ENCODE assay signal across 23 mouse cellular contexts in the genomic region with DNA sequence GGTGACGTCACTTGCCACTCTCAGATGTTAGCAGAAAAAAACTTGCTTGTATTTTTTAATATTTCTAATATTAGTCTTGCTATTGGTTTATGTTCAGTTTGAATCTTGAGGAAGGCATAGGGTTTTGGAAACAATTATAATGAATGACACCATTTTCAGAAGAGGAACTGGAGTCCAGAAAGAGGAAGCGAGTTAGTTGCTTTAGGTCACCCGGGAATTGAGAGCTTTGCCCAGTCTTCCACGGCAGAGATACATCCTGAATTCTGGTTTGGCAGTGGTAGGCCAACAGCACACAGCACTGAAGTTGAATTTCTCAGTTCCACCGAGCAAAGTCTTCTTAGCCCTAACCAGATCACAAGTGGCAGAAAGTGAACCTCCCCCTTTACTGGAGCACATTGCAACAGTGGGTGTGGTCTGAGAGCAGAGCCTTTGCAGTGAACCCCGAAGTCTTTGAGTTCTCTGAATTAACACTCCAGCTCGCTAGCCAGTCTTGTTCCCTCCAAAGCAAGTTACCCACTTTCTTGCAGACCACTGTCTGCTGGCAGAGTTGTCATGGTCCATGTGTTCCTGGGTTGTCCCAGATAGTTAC.
DNase-seq lines count a peak whose midpoint lies in the region; ATAC-seq and TF ChIP-seq lines count a peak whose summit lies in the region.
"Had no signal": no experiment of that assay in that cellular context is flagged by ENCODE, and none has a peak within 500 bp of the region (broad histone marks: within the 10 kb centered on the region; RNA-seq: fewer than 3 reads in every experiment).

No protein-coding gene starts in this region.

- TF ChIP-seq POLR2A in liver, adult 2 months (IDR thresholded peaks at IDR 0.05; ENCODE audit: extremely low read depth, insufficient read depth, low read length): no peak

- no peaks in the 10 kb centered on the region for H3K79me2 ChIP-seq in liver, adult 2 months (ENCODE audit: control insufficient read depth, insufficient read depth, low read length)

- no peaks in the 10 kb centered on the region for H3K27me3 ChIP-seq in liver, adult 2 months (ENCODE audit: control insufficient read depth, insufficient read depth, low read length)
- H3K27me3 ChIP-seq: forebrain, embryonic 13.5 days; hindbrain, embryonic 13.5 days; intestine, embryonic 15.5 days; neural tube, embryonic 15.5 days; stomach, embryonic 15.5 days had no signal

- ATAC-seq in megakaryocyte progenitor cell, adult 5-6 weeks (replicated peaks; ENCODE audit: poor library complexity): peak; percentile 94
- no peak for ATAC-seq in inflammation-experienced regulatory T-cells, adult 6 months
- ATAC-seq: intestine, embryonic 15.5 days had no signal

- DNase-seq in liver, adult 2 months (ENCODE audit: extremely low read depth, low read depth, low spot score): peak; percentile 8
- DNase-seq in liver (no peak), A20 (ENCODE audit: low read depth, low spot score) (peak; percentile 31), adipocyte (ENCODE audit: low spot score) (peak; percentile 26)
- DNase-seq in cerebellum, adult 11 months: no peak
- no peak for DNase-seq in ovary, postnatal 14 days (ENCODE audit: low spot score)
- DNase-seq: adrenal gland, postnatal 10 days; cerebellum, adult 8-10 months; gastrocnemius, postnatal 14 days; heart, postnatal 10 days; lung, embryonic 14.5 days; retina, postnatal 1 day; thymus, adult 2 months had no signal

- no peak overlapping the region for H3K4me3 ChIP-seq in liver, adult 2 months (ENCODE audit: insufficient read depth, low read depth, low read length)
- H3K4me3 ChIP-seq: forebrain, embryonic 13.5 days; hindbrain, embryonic 13.5 days; intestine, embryonic 15.5 days; layer of hippocampus, adult 2 months; myocyte; neural tube, embryonic 15.5 days; stomach, embryonic 15.5 days had no signal

- no peak overlapping the region for H3K9ac ChIP-seq in liver, adult 2 months (ENCODE audit: low read depth, low read length)
- H3K9ac ChIP-seq: forebrain, embryonic 13.5 days; hindbrain, embryonic 13.5 days; intestine, embryonic 15.5 days; lung, embryonic 14.5 days; neural tube, embryonic 15.5 days; stomach, embryonic 15.5 days had no signal

- 69% methylated on average over 7 of the region's 7 CpGs for WGBS in liver, adult 2 months

- H3K36me3 ChIP-seq in liver, adult 2 months (ENCODE audit: control insufficient read depth, insufficient read depth, low read length): no peaks in the 10 kb centered on the region
- H3K36me3 ChIP-seq: G1E; hindbrain, embryonic 13.5 days; intestine, embryonic 15.5 days; neural tube, embryonic 15.5 days; stomach, embryonic 15.5 days had no signal

- H3K4me1 ChIP-seq in liver, adult 2 months (ENCODE audit: control insufficient read depth, insufficient read depth, low read length): no peaks in the 10 kb centered on the region
- H3K4me1 ChIP-seq: forebrain, embryonic 13.5 days; hindbrain, embryonic 13.5 days; intestine, embryonic 15.5 days; neural tube, embryonic 15.5 days; stomach, embryonic 15.5 days had no signal

- TF ChIP-seq CTCF in liver, adult 2 months (IDR thresholded peaks at IDR 0.05; ENCODE audit: low read depth, low read length): no peak

- no peak overlapping the region for H3K27ac ChIP-seq in liver, adult 2 months (replicated peaks; ENCODE audit: insufficient read depth, low read depth, low read length)
- H3K27ac ChIP-seq: forebrain, embryonic 13.5 days; hindbrain, embryonic 13.5 days; intestine, embryonic 15.5 days; layer of hippocampus, adult 2 months; neural tube, embryonic 15.5 days; stomach, embryonic 15.5 days had no signal

Comparison
In these comparisons a context has a peak if more than half of its experiments do, and no peak if none do; other contexts are left out.
1. DNase-seq: peak in liver, adult 2 months (single experiment), A20 (single experiment) and adipocyte (single experiment); none in liver (single experiment), cerebellum, adult 11 months (single experiment) and ovary, postnatal 14 days (single experiment).